Mouse (Mus musculus) liver, adult 2 months (tissue): ENCODE data around the gene Filip1.

Experiments
- CTCF ChIP-seq: fragments of 200-500 bp; IDR thresholded peaks from 2 replicates; pipeline ENCODE4 v1.5.1; 2011; ENCODE audit warnings: low read depth, low read length, control low read depth
- POLR2A ChIP-seq: fragments of 200-500 bp; IDR thresholded peaks from 2 replicates; pipeline ENCODE4 v1.6.1; 2011; ENCODE audit warnings: low read length, control low read depth; ENCODE audit not compliant: insufficient read depth; ENCODE audit errors: extremely low read depth

DNA sequence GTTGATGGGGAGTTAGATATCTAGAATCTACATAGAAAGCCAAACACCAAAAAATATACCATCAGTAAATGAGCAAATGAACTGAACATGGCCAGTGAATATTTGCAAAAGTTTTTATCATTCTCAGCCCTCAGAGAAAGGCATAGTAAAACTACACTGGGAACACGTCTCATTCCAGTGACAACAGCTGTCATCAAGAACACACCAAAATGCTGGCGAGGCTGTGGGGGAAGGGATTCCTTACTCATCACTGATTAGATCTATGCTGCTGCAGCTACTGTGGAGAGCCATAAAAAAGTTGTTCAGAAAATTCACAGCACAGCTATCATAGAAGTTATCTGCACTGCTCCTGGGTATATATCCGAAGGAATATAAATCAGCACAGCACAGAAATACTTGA, 54.3 kb downstream of the Filip1 start:
- TF ChIP-seq POLR2A (no peak), CTCF (no peak)
